Mouse (Mus musculus): ENCODE results near the gene Csnk1e.

Gene Csnk1e

GRCm38 (mm10) chr15:79422715-79423243 is 32.6 kb downstream of the Csnk1e start:
- DNase-seq (ENCODE audit: low spot score), result no peak

GRCm38 (mm10) chr15:79418677-79419076 is 36.7 kb downstream of the Csnk1e start:
- DNase-seq (ENCODE audit: low spot score), result no peak

DNA sequence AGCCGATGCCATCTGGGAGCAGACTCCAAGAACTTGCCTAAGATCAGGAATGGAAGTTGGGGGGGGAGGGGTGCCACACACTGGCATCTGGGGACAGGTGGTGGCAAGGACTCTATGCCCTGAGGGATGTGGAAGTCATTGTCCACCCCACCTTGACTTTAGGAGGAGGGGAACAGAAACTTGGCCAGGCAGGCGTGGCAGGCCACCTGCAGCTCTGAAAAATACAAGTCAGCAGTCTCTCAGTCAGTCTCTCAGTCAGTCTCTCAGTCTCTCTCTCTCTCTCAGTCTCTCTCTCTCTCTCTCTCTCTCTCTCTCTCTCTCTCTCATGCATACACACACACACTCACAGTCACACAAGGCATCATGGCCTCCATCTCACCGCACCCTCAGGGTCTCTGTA is 37.1 kb downstream of the Csnk1e start:
- no peak for DNase-seq (ENCODE audit: low spot score)

DNA sequence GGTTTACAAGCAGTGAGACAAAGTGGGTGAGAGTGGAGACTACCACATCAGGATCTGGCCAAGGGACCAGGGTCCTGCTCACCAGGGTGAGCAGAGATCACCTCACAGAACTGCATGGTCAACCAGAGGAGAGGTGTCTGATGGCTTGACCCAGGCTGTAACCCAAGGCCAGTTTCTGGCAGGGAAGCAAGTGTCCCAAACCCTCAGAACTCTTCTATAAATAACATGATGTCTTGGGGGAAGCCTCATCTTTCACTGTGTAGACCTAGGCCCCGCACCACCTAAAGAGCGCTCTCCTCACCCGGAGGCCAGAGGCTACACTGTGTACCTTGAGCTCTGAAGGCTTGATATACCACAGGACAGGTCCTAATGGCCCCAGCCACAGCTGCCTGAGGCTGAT is 38.0 kb downstream of the Csnk1e start:
- no peak for DNase-seq (ENCODE audit: low spot score)

- no peak for DNase-seq (ENCODE audit: low spot score)
These were observed 38.8 kb downstream of the Csnk1e start for GRCm38 (mm10) chr15:79416460-79417085.

- no peak for DNase-seq (ENCODE audit: low spot score)
These were observed 40.9 kb downstream of the Csnk1e start for GRCm38 (mm10) chr15:79414513-79414912.

DNA sequence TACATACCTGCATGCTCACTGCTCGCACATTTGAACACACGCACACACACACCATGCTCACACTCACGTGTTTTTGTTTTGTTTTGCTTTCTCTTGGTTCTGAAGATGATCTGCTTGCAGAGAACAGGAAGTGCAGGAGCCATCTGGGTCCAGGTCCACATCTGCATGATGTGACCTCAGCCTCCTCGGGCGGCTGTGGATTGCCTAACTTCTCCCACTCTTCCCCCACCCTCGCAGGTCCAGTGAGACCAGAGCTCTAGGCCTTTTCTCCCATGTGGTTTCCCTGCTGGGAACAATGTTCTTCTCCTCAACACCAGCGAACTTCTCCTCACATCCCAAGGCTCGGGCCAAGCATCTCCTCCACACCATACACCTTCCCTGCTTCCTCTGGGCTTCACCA is 41.6 kb downstream of the Csnk1e start:
- no peak for DNase-seq (ENCODE audit: low spot score)

DNA sequence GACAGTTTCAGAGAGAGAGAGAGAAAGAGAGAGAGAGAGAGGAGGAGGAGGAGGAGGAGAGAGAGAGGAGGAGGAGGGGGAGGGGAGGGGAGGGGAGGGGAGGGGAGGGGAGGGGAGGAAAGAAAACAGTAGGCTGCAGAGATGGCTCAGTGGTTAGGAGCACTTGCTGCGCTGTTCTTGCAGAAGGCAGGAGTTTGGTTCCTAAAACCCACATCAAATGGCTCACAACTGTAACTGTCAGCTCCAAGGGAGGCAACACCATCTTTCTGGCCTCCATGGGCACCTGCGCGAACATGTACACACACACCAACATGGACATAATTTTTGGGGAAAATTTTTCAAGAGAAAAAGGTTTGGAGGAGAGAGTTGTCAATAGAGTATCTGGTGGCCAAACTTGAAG is 42.2 kb downstream of the Csnk1e start:
- no peak for DNase-seq (ENCODE audit: low spot score)

DNA sequence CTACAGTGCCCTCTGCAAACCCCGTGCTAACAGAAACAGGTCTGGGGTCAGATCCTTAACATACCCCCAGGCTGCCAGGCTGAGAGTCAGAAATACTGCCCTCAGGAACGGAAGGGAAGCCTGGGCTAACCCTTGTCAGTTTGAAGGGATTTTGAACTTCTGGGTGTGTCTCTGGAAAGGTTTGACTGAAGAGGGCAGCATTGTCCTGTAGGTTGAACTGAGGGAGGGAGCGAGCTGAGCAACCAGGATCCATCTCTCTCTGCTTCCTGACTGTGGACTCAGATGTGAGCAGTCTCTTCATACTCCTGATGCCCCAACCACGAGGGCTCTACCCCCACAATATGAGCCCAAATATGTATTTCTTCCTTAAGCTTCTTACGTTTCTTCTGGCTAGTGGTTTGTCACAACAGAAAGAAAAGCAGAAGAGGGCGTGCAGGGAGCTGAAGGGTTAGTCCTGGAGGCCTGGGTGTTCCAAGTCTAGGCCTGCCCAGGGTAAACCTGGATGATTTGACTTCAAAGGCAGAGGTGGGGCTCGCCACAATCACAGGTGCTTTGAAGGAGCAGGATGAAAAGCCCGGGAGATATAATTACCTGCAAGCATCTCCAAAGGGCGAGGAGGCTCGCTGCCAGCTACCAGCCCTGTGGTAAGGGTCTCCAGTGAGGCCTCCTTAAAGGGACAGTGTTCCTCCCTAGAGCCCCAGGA is 43.9 kb downstream of the Csnk1e start:
- DNase-seq (ENCODE audit: low spot score), result no peak

- DNase-seq (ENCODE audit: low spot score), result no peak
These were observed 46.2 kb downstream of the Csnk1e start for GRCm38 (mm10) chr15:79409077-79409573.

DNA sequence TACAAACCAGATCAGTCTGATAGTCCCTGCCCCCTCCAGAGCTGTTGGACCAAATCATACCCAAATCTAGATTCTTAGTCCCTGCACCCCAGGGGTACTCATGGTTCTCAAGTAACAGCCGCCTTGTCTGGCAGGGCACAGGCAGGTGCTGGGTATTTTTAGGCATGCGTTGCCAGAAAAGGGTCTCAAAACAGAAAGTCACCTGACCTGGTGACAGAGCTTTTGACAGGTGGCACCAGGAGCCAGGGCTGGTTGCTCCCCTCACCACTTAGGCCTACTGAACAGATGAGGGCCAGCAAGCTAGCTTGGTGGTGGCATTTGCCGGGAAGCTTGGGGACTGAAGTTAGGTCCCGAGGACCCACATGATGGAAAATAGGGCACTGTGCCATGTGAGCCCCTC is 48.8 kb downstream of the Csnk1e start:
- DNase-seq (ENCODE audit: low spot score), result no peak

GRCm38 (mm10) chr15:79404277-79404676 is 51.1 kb downstream of the Csnk1e start:
- no peak for DNase-seq (ENCODE audit: low spot score)

DNA sequence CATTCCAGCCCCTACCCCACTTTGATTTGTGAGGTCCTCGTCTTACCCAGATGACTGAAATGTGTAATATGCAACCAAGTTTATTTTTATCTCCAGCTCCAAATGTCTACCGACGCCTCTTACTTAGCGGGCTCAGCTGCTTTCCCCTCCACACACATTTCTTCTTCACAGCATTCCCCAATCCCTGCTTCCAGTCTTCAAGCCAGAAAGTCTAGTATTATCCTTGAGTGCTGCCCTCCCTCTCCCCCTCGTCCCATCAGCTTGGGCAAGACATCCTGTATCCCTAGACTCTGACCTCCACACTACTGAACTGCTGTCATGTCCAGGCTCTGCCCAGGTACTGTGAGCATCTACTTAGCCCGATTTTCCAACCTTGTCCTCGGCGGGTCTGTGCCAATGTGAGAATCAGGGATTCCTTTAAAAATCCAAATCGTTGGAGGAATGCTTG is 51.6 kb downstream of the Csnk1e start:
- DNase-seq (ENCODE audit: low spot score), result no peak

GRCm38 (mm10) chr15:79402836-79403762 is 52.3 kb downstream of the Csnk1e start, which contains the start of gene Tmem184b:
TSS of gene Tmem184b (minus strand) at chr15:79403569.
- peak; percentile 84 for DNase-seq (ENCODE audit: low spot score)

DNA sequence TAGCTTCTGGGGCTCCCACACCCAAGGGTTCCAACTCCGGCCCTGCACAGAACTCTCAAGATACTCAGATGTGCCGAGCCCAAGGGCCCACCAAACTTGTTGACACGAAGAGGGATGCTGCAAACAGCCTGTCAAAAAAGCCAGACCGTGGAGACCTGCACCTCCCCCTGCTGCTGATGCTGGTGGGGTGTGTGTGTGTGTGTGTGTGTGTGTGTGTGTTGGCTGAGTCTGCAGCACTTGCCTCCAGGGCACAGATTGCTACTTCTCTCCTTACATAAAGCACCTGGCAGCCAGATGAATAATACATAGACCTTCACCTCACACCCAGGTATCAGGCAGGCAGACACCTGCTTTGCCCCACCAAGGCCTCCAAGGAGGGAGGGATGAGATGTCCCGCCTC is 53.2 kb downstream of the Csnk1e start:
- peak; percentile 23 for DNase-seq (ENCODE audit: low spot score)

- DNase-seq (ENCODE audit: low spot score), result no peak
These were observed 54.4 kb downstream of the Csnk1e start for GRCm38 (mm10) chr15:79400975-79401365.

DNA sequence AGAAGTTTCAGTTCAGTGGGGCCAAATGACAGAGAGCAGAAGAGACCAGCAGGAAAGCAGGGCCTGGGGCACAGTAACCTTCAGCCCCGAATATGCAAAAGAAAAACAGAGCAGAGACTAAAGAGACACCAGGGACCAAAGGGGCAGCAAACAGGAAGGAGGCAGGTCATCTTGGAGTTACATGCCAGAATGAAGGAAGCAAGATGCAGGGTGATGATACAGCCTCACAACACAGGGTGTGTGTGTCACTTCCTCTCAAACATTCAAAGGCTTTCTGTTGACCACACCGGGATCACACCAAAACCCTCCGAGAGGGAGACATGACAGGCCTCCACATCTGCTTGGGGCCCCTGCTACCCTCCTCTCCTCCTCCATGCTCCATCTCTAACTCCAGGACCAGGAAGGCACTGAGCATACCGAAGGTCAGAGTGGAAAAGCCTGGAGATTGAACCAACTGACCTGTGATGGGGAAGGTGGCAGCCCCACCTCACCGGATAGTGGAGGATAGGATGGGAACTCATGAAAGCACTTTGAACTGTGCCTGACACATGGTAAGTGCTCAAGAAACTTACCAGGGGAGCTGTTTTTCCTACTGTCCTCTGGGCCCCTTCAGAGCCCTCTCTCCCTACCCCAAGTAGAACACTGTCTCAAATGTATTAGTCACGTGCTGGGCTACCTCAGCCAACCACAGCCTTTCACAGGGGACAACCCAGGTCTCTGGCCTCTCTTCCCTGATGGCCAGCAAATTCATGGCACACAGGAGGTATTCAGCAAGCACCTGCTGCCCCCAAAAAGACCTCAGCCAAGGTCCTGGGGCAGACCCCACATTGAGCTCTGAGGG is 55.0 kb downstream of the Csnk1e start:
- DNase-seq (ENCODE audit: low spot score), result peak; percentile 10

DNA sequence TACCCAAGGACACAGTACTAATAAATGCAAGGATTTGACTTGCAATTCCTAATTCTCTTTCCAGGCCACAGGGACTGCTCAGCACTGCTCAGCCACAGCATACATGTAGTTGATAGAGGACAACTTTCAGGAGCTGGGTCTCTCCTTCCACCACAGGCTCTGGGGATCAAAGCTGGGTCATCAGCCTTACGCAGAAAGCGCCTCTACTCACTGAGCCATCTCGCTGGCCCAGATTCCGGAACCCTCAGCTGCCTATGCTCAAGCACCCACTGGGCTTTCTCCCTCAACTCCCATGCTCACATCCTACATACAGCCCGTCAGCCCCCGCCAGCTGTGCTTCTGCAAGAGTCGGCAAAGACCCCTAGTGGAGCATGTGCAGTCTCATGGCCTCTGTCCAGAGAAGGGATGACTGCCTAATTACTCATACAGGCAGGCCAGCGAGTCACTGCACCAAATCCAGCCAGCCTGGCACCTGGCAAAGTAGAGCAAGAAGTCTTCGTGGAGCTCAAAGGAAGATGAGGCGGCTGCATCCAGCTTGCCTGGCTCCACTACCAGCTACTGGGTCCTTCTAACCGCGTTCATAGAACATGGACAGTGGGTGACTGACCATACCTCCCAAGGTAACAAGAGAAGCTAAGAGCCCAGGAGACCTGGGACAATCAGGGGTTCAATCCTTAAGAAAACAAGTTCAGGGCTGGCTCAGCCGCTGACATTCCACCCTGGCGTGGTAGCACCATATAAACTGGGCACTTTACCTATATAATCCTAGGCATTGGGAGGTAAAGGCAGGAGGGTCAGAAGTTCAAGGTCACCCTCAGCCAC is 55.9 kb downstream of the Csnk1e start:
- no peak for DNase-seq (ENCODE audit: low spot score)

DNA sequence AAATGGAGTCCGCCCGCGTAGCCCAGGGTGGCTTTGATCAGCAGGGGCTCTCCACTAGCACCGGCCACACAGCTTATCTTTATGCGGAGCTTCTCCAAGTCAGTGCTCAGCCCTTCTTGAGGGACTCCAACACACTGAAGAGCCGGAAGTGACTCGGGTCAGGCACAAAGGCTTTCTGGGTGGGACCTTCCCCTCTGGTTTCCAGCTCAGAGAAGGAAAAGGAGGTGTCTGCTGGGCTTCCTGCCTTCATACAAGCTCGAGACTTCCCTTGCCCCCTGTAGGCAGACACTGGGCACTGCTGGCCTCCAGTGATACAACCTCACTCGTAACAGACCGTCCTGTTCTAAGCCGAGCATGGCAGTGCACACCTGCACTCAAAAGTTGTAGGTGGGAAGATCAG is 58.6 kb downstream of the Csnk1e start:
- DNase-seq (ENCODE audit: low spot score), result peak; percentile 70

DNA sequence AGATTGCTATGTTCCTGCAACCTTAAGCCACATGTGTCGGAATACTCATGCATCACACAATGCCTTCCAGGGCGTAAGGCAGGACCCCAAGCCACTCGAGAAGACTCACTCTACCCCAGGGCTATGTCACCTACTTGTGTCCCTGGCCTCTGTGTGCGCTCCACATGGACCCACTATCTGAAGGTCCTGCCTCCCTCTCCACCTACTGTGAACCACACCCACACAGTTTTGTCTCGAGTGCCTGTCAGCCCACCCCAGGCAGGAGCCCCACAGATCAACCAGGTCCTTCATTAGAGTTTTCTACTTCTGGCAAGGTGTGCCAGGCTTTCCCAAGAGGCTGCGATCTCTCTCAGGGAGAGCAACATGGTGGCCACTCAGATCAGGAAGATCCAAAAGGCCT is 60.1 kb downstream of the Csnk1e start:
- no peak for DNase-seq (ENCODE audit: low spot score)

All from T-cell, adult 2 months (primary cell).